ENCODE assay signal across 16 mouse cellular contexts in genomic region chrX:49112412-49112811, GRCm38 (mm10).
DNase-seq lines count a peak whose midpoint lies in the region; ATAC-seq and TF ChIP-seq lines count a peak whose summit lies in the region.
"Had no signal": no experiment of that assay in that cellular context is flagged by ENCODE, and none has a peak within 500 bp of the region (broad histone marks: within the 10 kb centered on the region; RNA-seq: fewer than 3 reads in every experiment).

No protein-coding gene starts in this region.

- no peak overlapping the region for H3K4me2 ChIP-seq in kidney, embryonic 14.5 days (replicated peaks; ENCODE audit: low read depth, low read length)
- H3K4me2 ChIP-seq: liver, embryonic 15.5 days; neural tube, embryonic 12.5 days; stomach, embryonic 15.5 days had no signal

- ATAC-seq in kidney, embryonic 14.5 days (ENCODE audit: low FRiP score, low TSS enrichment) = no peak
- ATAC-seq in erythroblast, adult 5-6 weeks (replicated peaks; ENCODE audit: low FRiP score, poor library complexity, severe bottlenecking) = no peak

- no peak overlapping the region for H3K4me3 ChIP-seq in kidney, embryonic 14.5 days (ENCODE audit: low read length)
- H3K4me3 ChIP-seq in bone marrow macrophage, adult 2 months (ENCODE audit: insufficient read depth, low read length) = no peak overlapping the region
- H3K4me3 ChIP-seq: layer of hippocampus, adult 2 months; liver, embryonic 15.5 days; neural tube, embryonic 12.5 days; stomach, embryonic 15.5 days had no signal

- no peak overlapping the region for H3K9ac ChIP-seq in kidney, embryonic 14.5 days (ENCODE audit: low read depth, low read length)
- H3K9ac ChIP-seq: liver, embryonic 15.5 days; neural tube, embryonic 12.5 days; stomach, embryonic 15.5 days had no signal

- 45% methylated on average over 3 of the region's 3 CpGs for WGBS in kidney, embryonic 14.5 days

- no peaks in the 10 kb centered on the region for H3K36me3 ChIP-seq in kidney, embryonic 14.5 days (ENCODE audit: control insufficient read depth, insufficient read depth, low read length)
- H3K36me3 ChIP-seq: G1E; liver, embryonic 15.5 days; neural tube, embryonic 12.5 days; stomach, embryonic 15.5 days had no signal

- DNase-seq in embryo, embryonic 11 days = peak; percentile 3
- DNase-seq in embryo, embryonic 10 days (ENCODE audit: low spot score) = no peak
- DNase-seq in kidney, postnatal 14 days = peak; percentile 2
- peak; percentile 4 for DNase-seq in ES-CJ7 (ENCODE audit: low read depth, low spot score)
- no peak for DNase-seq in natural killer cell, adult 2 months (ENCODE audit: low spot score in 2 of 2)
- DNase-seq: adrenal gland, adult 8-10 months; gastrocnemius, postnatal 25 days; lung, postnatal 14 days had no signal

- no peak for TF ChIP-seq POLR2A in bone marrow macrophage, adult 2 months (IDR thresholded peaks at IDR 0.05; ENCODE audit: borderline replicate concordance, low read depth, low read length)

- no peaks in the 10 kb centered on the region for H3K27me3 ChIP-seq in kidney, embryonic 14.5 days (ENCODE audit: control insufficient read depth, insufficient read depth, low read length)
- H3K27me3 ChIP-seq: liver, embryonic 15.5 days; neural tube, embryonic 12.5 days; stomach, embryonic 15.5 days had no signal

- TF ChIP-seq CTCF in bone marrow macrophage, adult 2 months (IDR thresholded peaks at IDR 0.05; ENCODE audit: low read depth, low read length) = no peak

- no peaks in the 10 kb centered on the region for H3K9me3 ChIP-seq in kidney, embryonic 14.5 days (ENCODE audit: control insufficient read depth, low read length)
- H3K9me3 ChIP-seq: G1E; liver, embryonic 15.5 days; neural tube, embryonic 12.5 days; stomach, embryonic 15.5 days had no signal

- no peaks in the 10 kb centered on the region for H3K4me1 ChIP-seq in kidney, embryonic 14.5 days (ENCODE audit: control insufficient read depth, insufficient read depth, low read length)
- H3K4me1 ChIP-seq in bone marrow macrophage, adult 2 months (ENCODE audit: control insufficient read depth, insufficient read depth, low read length) = peaks cover 4% of the 10 kb centered on the region; the same call in 1 of the 2 replicates
- H3K4me1 ChIP-seq: liver, embryonic 15.5 days; neural tube, embryonic 12.5 days; stomach, embryonic 15.5 days had no signal

- no peak overlapping the region for H3K27ac ChIP-seq in kidney, embryonic 14.5 days (ENCODE audit: low read depth, low read length)
- H3K27ac ChIP-seq in bone marrow macrophage, adult 2 months (ENCODE audit: insufficient read depth, low read depth, low read length) = peak overlapping the region; percentile 26; the same call in 1 of the 2 replicates
- H3K27ac ChIP-seq: layer of hippocampus, adult 2 months; liver, embryonic 15.5 days; neural tube, embryonic 12.5 days; stomach, embryonic 15.5 days had no signal

Comparison
In these comparisons a context has a peak if more than half of its experiments do, and no peak if none do; other contexts are left out.
1. DNase-seq: peak in embryo, embryonic 11 days (single experiment), kidney, postnatal 14 days (single experiment) and ES-CJ7 (single experiment); none in embryo, embryonic 10 days (single experiment) and natural killer cell, adult 2 months (0 of 2).